Mouse (Mus musculus) myocyte (in vitro differentiated cells): ENCODE measurements at regions not wholly inside any gene's neighbourhood (a gene's known extent, or its start where the extent isn't known, plus 50 kb on each side); places are given as distances from the start of the nearest gene placed in this dataset.

Experiments
- H3K27me3 ChIP-seq: one replicate; pipeline ENCODE4 v1.6.1; 2011; ENCODE audit not compliant: control insufficient read depth, insufficient read depth, insufficient read length
- H3K36me3 ChIP-seq: one replicate; pipeline ENCODE4 v1.6.1; 2011; ENCODE audit not compliant: control insufficient read depth, insufficient read depth
- H3K4me2 ChIP-seq: one replicate; pipeline ENCODE4 v1.6.1; 2011; ENCODE audit warnings: low read depth, control low read depth
- H3K4me3 ChIP-seq: one replicate; pipeline ENCODE4 v1.5.1; 2011; ENCODE audit warnings: mild to moderate bottlenecking, control low read depth, moderate library complexity
- H3K79me2 ChIP-seq: one replicate; pipeline ENCODE4 v1.6.1; 2011; ENCODE audit not compliant: control insufficient read depth, insufficient read depth
- H3ac ChIP-seq: one replicate; pipeline ENCODE4 v1.6.1; 2011; ENCODE audit not compliant: control insufficient read depth, insufficient read length
- CEBPB ChIP-seq: IDR thresholded peaks from 2 replicates; pipeline ENCODE4 v1.6.1; 2011; ENCODE audit warnings: mild to moderate bottlenecking, moderate library complexity; ENCODE audit not compliant: poor library complexity, insufficient read depth, severe bottlenecking
- E2F4 ChIP-seq: IDR thresholded peaks from one replicate; pipeline ENCODE4 v1.6.1; 2011; ENCODE audit warnings: mild to moderate bottlenecking, control low read depth, moderate library complexity; ENCODE audit not compliant: insufficient read depth
- MAX ChIP-seq: IDR thresholded peaks from one replicate; pipeline ENCODE4 v1.6.1; 2011; ENCODE audit warnings: low read depth, mild to moderate bottlenecking, control low read depth
- MYOD1 ChIP-seq, 3 experiments: IDR thresholded peaks; one replicate each; pipeline ENCODE4 v1.6.1; 2011; ENCODE audit warnings: control low read depth in 2 of 3, low read depth in 2 of 3, mild to moderate bottlenecking in 2 of 3, moderate library complexity in 1 of 3; ENCODE audit not compliant: insufficient read length in 2 of 3, control insufficient read depth in 1 of 3
- MYOG ChIP-seq, 3 experiments: IDR thresholded peaks; one replicate each; pipeline ENCODE4 v1.6.1; 2011; ENCODE audit warnings: control low read depth in 2 of 3, low read depth in 2 of 3, mild to moderate bottlenecking in 2 of 3; ENCODE audit not compliant: insufficient read length in 2 of 3, control insufficient read depth in 1 of 3, insufficient read depth in 1 of 3
- POLR2A ChIP-seq: IDR thresholded peaks from one replicate; pipeline ENCODE4 v1.6.1; 2011; ENCODE audit warnings: low read depth, mild to moderate bottlenecking, control low read depth, moderate library complexity; ENCODE audit not compliant: insufficient read length
- POLR2AphosphoS2 ChIP-seq: IDR thresholded peaks from one replicate; pipeline ENCODE4 v1.6.1; 2011; ENCODE audit warnings: low read depth, control low read depth; ENCODE audit not compliant: insufficient read length
- REST ChIP-seq: IDR thresholded peaks from one replicate; pipeline ENCODE4 v1.6.1; 2011; ENCODE audit warnings: mild to moderate bottlenecking, control low read depth, moderate library complexity; ENCODE audit not compliant: insufficient read depth, insufficient read length
- SRF ChIP-seq: IDR thresholded peaks from one replicate; pipeline ENCODE4 v1.6.1; 2011; ENCODE audit warnings: low read depth; ENCODE audit not compliant: control insufficient read depth, insufficient read length
- TCF12 ChIP-seq: IDR thresholded peaks from one replicate; pipeline ENCODE4 v1.6.1; 2011; ENCODE audit warnings: mild to moderate bottlenecking, control low read depth; ENCODE audit not compliant: poor library complexity, insufficient read depth, severe bottlenecking
- TCF3 ChIP-seq: IDR thresholded peaks from one replicate; pipeline ENCODE4 v1.6.1; 2011; ENCODE audit warnings: low read depth, control low read depth; ENCODE audit not compliant: insufficient read length
- USF1 ChIP-seq: IDR thresholded peaks from one replicate; pipeline ENCODE4 v1.6.1; 2011; ENCODE audit warnings: low read depth, mild to moderate bottlenecking, control low read depth, moderate library complexity

DNA sequence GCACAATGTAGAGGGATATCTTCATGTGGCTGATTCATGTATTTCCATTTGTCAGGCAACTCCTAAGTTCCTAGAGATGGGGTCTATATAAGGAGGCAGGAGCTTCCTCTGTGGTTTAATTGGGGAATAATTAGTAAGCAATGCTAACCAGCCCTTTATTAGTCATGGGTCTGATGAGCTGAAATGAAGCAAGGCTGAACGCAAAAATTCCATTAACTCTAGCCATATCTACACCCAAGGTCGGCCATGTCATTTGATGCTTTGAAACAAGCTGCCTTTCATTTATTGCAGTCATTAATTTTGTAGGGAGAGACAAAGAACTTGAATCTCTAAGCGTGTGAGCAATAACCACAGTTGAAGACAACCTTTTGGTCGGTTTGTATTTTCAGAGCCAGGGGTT is 59.4 kb downstream of the Fam43a start:
- TF ChIP-seq POLR2A (no peak), MAX (no peak), MYOG (IDR thresholded peaks at IDR 0.05; ENCODE audit: control insufficient read depth in 1 of 3, insufficient read depth in 1 of 3, insufficient read length in 2 of 3, low read depth in 2 of 3) (no peak), USF1 (no peak), CEBPB (no peak), POLR2AphosphoS2 (no peak), MYOD1 (IDR thresholded peaks at IDR 0.05; ENCODE audit: control insufficient read depth in 1 of 3, insufficient read length in 2 of 3, low read depth in 2 of 3) (no peak), SRF (no peak), TCF12 (no peak), REST (no peak), E2F4 (no peak), TCF3 (no peak)
- H3K79me2 ChIP-seq = no peaks in the 10 kb centered on the region
- H3K27me3 ChIP-seq = peaks cover 42% of the 10 kb centered on the region
- H3ac ChIP-seq = no peak overlapping the region
- H3K36me3 ChIP-seq = no peaks in the 10 kb centered on the region
- H3K4me2 ChIP-seq = no peak overlapping the region
- no peak overlapping the region for H3K4me3 ChIP-seq

GRCm38 (mm10) chr16:30661086-30661977 is 61.8 kb downstream of the Fam43a start:
- Histone ChIP-seq H3K4me3 (no peak overlapping the region), H3K4me2 (no peak overlapping the region), H3ac (no peak overlapping the region), H3K27me3 (peaks cover 52% of the 10 kb centered on the region), H3K36me3 (no peaks in the 10 kb centered on the region), H3K79me2 (no peaks in the 10 kb centered on the region)
- no peak for TF ChIP-seq REST
- no peak for TF ChIP-seq MAX
- TF ChIP-seq USF1 = no peak
- no peak for TF ChIP-seq SRF
- TF ChIP-seq POLR2AphosphoS2 = no peak
- no peak for TF ChIP-seq E2F4
- no peak for TF ChIP-seq MYOD1 (IDR thresholded peaks at IDR 0.05; ENCODE audit: control insufficient read depth in 1 of 3, insufficient read length in 2 of 3, low read depth in 2 of 3)
- TF ChIP-seq TCF12 = no peak
- no peak for TF ChIP-seq TCF3
- TF ChIP-seq MYOG (IDR thresholded peaks at IDR 0.05; ENCODE audit: control insufficient read depth in 1 of 3, insufficient read depth in 1 of 3, insufficient read length in 2 of 3, low read depth in 2 of 3) = no peak
- no peak for TF ChIP-seq POLR2A
- TF ChIP-seq CEBPB = no peak

DNA sequence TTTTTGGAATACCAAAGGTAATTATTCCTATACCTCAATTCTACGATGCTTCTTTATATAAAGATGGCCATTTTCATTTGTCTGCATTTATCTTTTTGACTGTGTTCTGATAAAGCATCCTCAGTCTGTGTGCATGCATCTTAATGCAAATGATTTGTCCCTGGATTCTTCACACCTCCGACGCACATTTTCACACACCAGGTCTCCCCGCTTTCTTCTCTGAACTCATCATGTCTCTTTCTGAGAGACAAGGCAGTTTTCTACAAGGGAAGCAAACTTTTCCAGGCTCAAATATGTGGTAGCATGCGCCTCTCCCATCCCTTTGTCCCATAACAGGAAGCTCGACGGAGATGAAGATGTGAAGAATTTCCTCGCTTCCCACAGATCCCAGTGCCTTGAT is 63.5 kb downstream of the Fam43a start:
- no peak overlapping the region for H3K4me3 ChIP-seq
- H3ac ChIP-seq = no peak overlapping the region
- no peak overlapping the region for H3K4me2 ChIP-seq
- H3K27me3 ChIP-seq = peaks cover 54% of the 10 kb centered on the region
- no peak for TF ChIP-seq TCF12
- H3K79me2 ChIP-seq = no peaks in the 10 kb centered on the region
- H3K36me3 ChIP-seq = no peaks in the 10 kb centered on the region

GRCm38 (mm10) chr16:30663971-30664370 is 64.4 kb downstream of the Fam43a start:
- Histone ChIP-seq H3K79me2 (no peaks in the 10 kb centered on the region), H3K36me3 (no peaks in the 10 kb centered on the region), H3ac (no peak overlapping the region), H3K4me3 (no peak overlapping the region), H3K4me2 (no peak overlapping the region), H3K27me3 (peaks cover 58% of the 10 kb centered on the region)
- TF ChIP-seq E2F4 (no peak), CEBPB (no peak), TCF12 (no peak), POLR2A (no peak), MYOD1 (IDR thresholded peaks at IDR 0.05; ENCODE audit: control insufficient read depth in 1 of 3, insufficient read length in 2 of 3, low read depth in 2 of 3) (no peak), MAX (no peak), POLR2AphosphoS2 (no peak), USF1 (no peak), SRF (no peak), REST (no peak), MYOG (IDR thresholded peaks at IDR 0.05; ENCODE audit: control insufficient read depth in 1 of 3, insufficient read depth in 1 of 3, insufficient read length in 2 of 3, low read depth in 2 of 3) (no peak), TCF3 (no peak)

- Histone ChIP-seq H3K79me2 (no peaks in the 10 kb centered on the region), H3ac (no peak overlapping the region)
- no peak for TF ChIP-seq MYOG (IDR thresholded peaks at IDR 0.05; ENCODE audit: control insufficient read depth in 1 of 3, insufficient read depth in 1 of 3, insufficient read length in 2 of 3, low read depth in 2 of 3)
- TF ChIP-seq USF1 = no peak
- no peak for TF ChIP-seq POLR2A
- TF ChIP-seq POLR2AphosphoS2 = no peak
- no peak for TF ChIP-seq TCF12
- no peak for TF ChIP-seq CEBPB
- TF ChIP-seq MYOD1 (IDR thresholded peaks at IDR 0.05; ENCODE audit: control insufficient read depth in 1 of 3, insufficient read length in 2 of 3, low read depth in 2 of 3) = no peak
- TF ChIP-seq MAX = no peak
- TF ChIP-seq REST = no peak
- no peak for TF ChIP-seq E2F4
- no peak for TF ChIP-seq TCF3
- TF ChIP-seq SRF = no peak
These were observed 64.9 kb downstream of the Fam43a start for GRCm38 (mm10) chr16:30664433-30664832.

More at GRCm38 (mm10) chr16:30664433-30664832, 64.9 kb downstream of the Fam43a start:
- Histone ChIP-seq H3K4me2 (no peak overlapping the region), H3K4me3 (no peak overlapping the region), H3K27me3 (peaks cover 62% of the 10 kb centered on the region), H3K36me3 (no peaks in the 10 kb centered on the region)
